Mouse (Mus musculus) CH12.LX (cell line): ENCODE measurements around the gene Pdzd2. TPM values are rescaled to one million over a fixed set of nuclear protein-coding genes. Genes with fewer than 3 reads are reported as not detected.

ENCODE experiments used
- DNase-seq: peaks from one replicate; pipeline ENCODE4 v3.0.0-alpha.2; 2013; ENCODE audit errors: extremely low read depth
- H3K27ac ChIP-seq: 2 replicates; pipeline ENCODE4 v1.5.1; 2012; ENCODE audit warnings: low read depth, mild to moderate bottlenecking, control low read depth, moderate library complexity; ENCODE audit not compliant: insufficient read depth
- H3K27me3 ChIP-seq: replicated peaks from 2 replicates; pipeline ENCODE3; 2012; ENCODE audit warnings: inconsistent platforms
- H3K36me3 ChIP-seq, 2 experiments: replicated peaks in 1 of 2; 2 replicates each; pipeline versions ENCODE3 to v1.6.1; 2012; ENCODE audit warnings: inconsistent platforms in 1 of 2, low read length in 1 of 2, mild to moderate bottlenecking in 1 of 2, mixed read lengths in 1 of 2, moderate library complexity in 1 of 2; ENCODE audit not compliant: control insufficient read depth in 1 of 2, insufficient read depth in 1 of 2
- H3K4me1 ChIP-seq, 2 experiments: 2 replicates each; pipeline ENCODE4 v1.6.1; 2012; ENCODE audit warnings: inconsistent platforms in 1 of 2, moderate library complexity in 1 of 2; ENCODE audit not compliant: insufficient read depth in 2 of 2, control insufficient read depth in 1 of 2
- H3K4me2 ChIP-seq: 2 replicates; pipeline ENCODE4 v1.6.1; 2012; ENCODE audit warnings: low read depth, mild to moderate bottlenecking, control low read depth; ENCODE audit not compliant: poor library complexity, insufficient read depth, severe bottlenecking
- H3K4me3 ChIP-seq, 3 experiments: fragments of 150-350 bp in 1 of 3; sonication (generic) in 1 of 3; replicated peaks in 1 of 3; 2 replicates each; pipeline versions ENCODE3 to v1.5.1; 2011 to 2012; ENCODE audit warnings: low read depth in 2 of 3, low read length in 2 of 3, mild to moderate bottlenecking in 2 of 3, moderate library complexity in 2 of 3, control low read depth in 1 of 3, improper control_type of control experiment in 1 of 3, inconsistent platforms in 1 of 3, mixed read lengths in 1 of 3; ENCODE audit not compliant: poor library complexity in 1 of 3
- H3K79me2 ChIP-seq: replicated peaks from 2 replicates; pipeline ENCODE4 v1.6.1; 2012; ENCODE audit warnings: mild to moderate bottlenecking, moderate library complexity; ENCODE audit not compliant: control insufficient read depth, poor library complexity, insufficient read depth, severe bottlenecking; ENCODE audit errors: extremely low read depth
- H3K9ac ChIP-seq: 2 replicates; pipeline ENCODE4 v1.6.1; 2012; ENCODE audit warnings: low read depth, mild to moderate bottlenecking, control low read depth, moderate library complexity; ENCODE audit not compliant: insufficient read depth
- H3K9me3 ChIP-seq: replicated peaks from 2 replicates; pipeline ENCODE3; 2012; ENCODE audit warnings: low read length, inconsistent platforms, mixed read lengths
- BHLHE40 ChIP-seq: IDR thresholded peaks from 2 replicates; pipeline ENCODE4 v1.6.1; 2011; ENCODE audit warnings: mild to moderate bottlenecking, low read depth, low read length, improper control_type of control experiment
- CHD1 ChIP-seq: IDR thresholded peaks from 2 replicates; pipeline ENCODE4 v1.6.1; 2012; ENCODE audit warnings: low read depth, low read length, improper control_type of control experiment, inconsistent platforms
- CTCF ChIP-seq, 2 experiments: IDR thresholded peaks in 1 of 2; conservative IDR thresholded peaks in 1 of 2; 2 replicates each; pipeline ENCODE4 v1.5.1; 2011 to 2012; ENCODE audit warnings: low read depth in 2 of 2, low read length in 2 of 2, improper control_type of control experiment in 1 of 2, inconsistent platforms in 1 of 2, mild to moderate bottlenecking in 1 of 2, moderate library complexity in 1 of 2
- ELF1 ChIP-seq: IDR thresholded peaks from 2 replicates; pipeline ENCODE4 v1.6.1; 2014; ENCODE audit warnings: low read depth, mild to moderate bottlenecking, inconsistent platforms, low read length, improper control_type of control experiment
- EP300 ChIP-seq: IDR thresholded peaks from 2 replicates; pipeline ENCODE4 v1.6.1; 2011; ENCODE audit warnings: low read length, improper control_type of control experiment
- ETS1 ChIP-seq: conservative IDR thresholded peaks from 2 replicates; pipeline ENCODE4 v1.6.1; 2012; ENCODE audit warnings: low read depth, mild to moderate bottlenecking, inconsistent platforms, low read length, improper control_type of control experiment, moderate library complexity
- IRF4 ChIP-seq: IDR thresholded peaks from 2 replicates; pipeline ENCODE4 v1.6.1; 2014; ENCODE audit warnings: low read depth, mild to moderate bottlenecking, inconsistent platforms, low read length, improper control_type of control experiment
- JUN ChIP-seq: IDR thresholded peaks from 2 replicates; pipeline ENCODE4 v1.6.1; 2011; ENCODE audit warnings: low read depth, mild to moderate bottlenecking, low read length, improper control_type of control experiment, moderate library complexity; ENCODE audit not compliant: insufficient read depth
- JUND ChIP-seq: conservative IDR thresholded peaks from 2 replicates; pipeline ENCODE4 v1.6.1; 2011; ENCODE audit warnings: low read depth, low read length, improper control_type of control experiment
- KAT2A ChIP-seq: IDR thresholded peaks from 2 replicates; pipeline ENCODE4 v1.6.1; 2012; ENCODE audit warnings: low read length, improper control_type of control experiment, inconsistent platforms; ENCODE audit not compliant: insufficient replicate concordance
- MAFK ChIP-seq: IDR thresholded peaks from 2 replicates; pipeline ENCODE4 v1.6.1; 2011; ENCODE audit warnings: low read length, improper control_type of control experiment; ENCODE audit not compliant: insufficient replicate concordance
- MAX ChIP-seq: IDR thresholded peaks from 2 replicates; pipeline ENCODE4 v1.6.1; 2011; ENCODE audit warnings: low read length, improper control_type of control experiment
- MEF2A ChIP-seq: IDR thresholded peaks from 2 replicates; pipeline ENCODE4 v1.6.1; 2014; ENCODE audit warnings: low read depth, mild to moderate bottlenecking, inconsistent platforms, low read length, improper control_type of control experiment, borderline replicate concordance
- MXI1 ChIP-seq: IDR thresholded peaks from 2 replicates; pipeline ENCODE4 v1.6.1; 2011; ENCODE audit warnings: mild to moderate bottlenecking, low read depth, low read length, improper control_type of control experiment
- NELFE ChIP-seq: IDR thresholded peaks from 2 replicates; pipeline ENCODE4 v1.6.1; 2011; ENCODE audit warnings: low read depth, low read length, improper control_type of control experiment
- POLR2AphosphoS2 ChIP-seq: IDR thresholded peaks from 2 replicates; pipeline ENCODE4 v1.6.1; 2011; ENCODE audit warnings: low read depth, low read length, improper control_type of control experiment
- RCOR1 ChIP-seq: conservative IDR thresholded peaks from 2 replicates; pipeline ENCODE4 v1.6.1; 2012; ENCODE audit warnings: low read depth, mild to moderate bottlenecking, inconsistent platforms, low read length, improper control_type of control experiment
- SIN3A ChIP-seq: IDR thresholded peaks from 2 replicates; pipeline ENCODE4 v1.6.1; 2012; ENCODE audit warnings: low read length, improper control_type of control experiment, inconsistent platforms
- USF1 ChIP-seq: IDR thresholded peaks from 2 replicates; pipeline ENCODE4 v1.6.1; 2014; ENCODE audit warnings: low read depth, mild to moderate bottlenecking, inconsistent platforms, low read length, improper control_type of control experiment
- USF2 ChIP-seq: conservative IDR thresholded peaks from 2 replicates; pipeline ENCODE4 v1.6.1; 2011; ENCODE audit warnings: low read depth, low read length, improper control_type of control experiment
- ZKSCAN1 ChIP-seq: IDR thresholded peaks from 2 replicates; pipeline ENCODE4 v1.6.1; 2012; ENCODE audit warnings: low read depth, inconsistent platforms, low read length, improper control_type of control experiment, borderline replicate concordance
- ZMIZ1 ChIP-seq: IDR thresholded peaks from 2 replicates; pipeline ENCODE4 v1.6.1; 2012; ENCODE audit warnings: low read depth, mild to moderate bottlenecking, inconsistent platforms, low read length, improper control_type of control experiment
- ZNF384 ChIP-seq: IDR thresholded peaks from 2 replicates; pipeline ENCODE4 v1.6.1; 2012; ENCODE audit warnings: low read depth, low read length, improper control_type of control experiment, inconsistent platforms
- dilution Hi-C: fragments of 300-500 bp; cut with MboI; formaldehyde crosslinking; loops from 2 replicates; pipeline ENCODE4 v1.14.3; 2020; ENCODE audit warnings: low sequenced_read_pairs; ENCODE audit not compliant: extremely low pct_unique_long_range_greater_than_20kb, extremely low pct_ligation_motif_present
- in situ Hi-C: fragments of 300-500 bp; cut with MboI; formaldehyde crosslinking; loops from 3 replicates; pipeline ENCODE4 v1.14.3; 2019; ENCODE audit warnings: low sequenced_read_pairs, low pct_ligation_motif_present, low pct_unique_long_range_greater_than_20kb, mixed read lengths
- polyA plus RNA-seq: library from polyadenylated mRNA; unstranded; fragments of >175 nt; gene quantifications from 2 replicates; pipeline ENCODE4 v1.2.1, GENCODE M21; 2012; ENCODE audit warnings: low read depth; ENCODE audit not compliant: insufficient read length
- total RNA-seq, 2 experiments: library from RNA; depleted of rRNA; stranded (reverse); fragments of 300-350 nt in 1 of 2; fragments of >200 nt in 1 of 2; gene quantifications; 2 replicates each; pipeline ENCODE4 v1.2.3; 2012 to 2014

Pdzd2 gene
- total and polyA plus RNA-seq, 3 experiments: 0.04 to 0.24 (median 0.17) TPM

DNA sequence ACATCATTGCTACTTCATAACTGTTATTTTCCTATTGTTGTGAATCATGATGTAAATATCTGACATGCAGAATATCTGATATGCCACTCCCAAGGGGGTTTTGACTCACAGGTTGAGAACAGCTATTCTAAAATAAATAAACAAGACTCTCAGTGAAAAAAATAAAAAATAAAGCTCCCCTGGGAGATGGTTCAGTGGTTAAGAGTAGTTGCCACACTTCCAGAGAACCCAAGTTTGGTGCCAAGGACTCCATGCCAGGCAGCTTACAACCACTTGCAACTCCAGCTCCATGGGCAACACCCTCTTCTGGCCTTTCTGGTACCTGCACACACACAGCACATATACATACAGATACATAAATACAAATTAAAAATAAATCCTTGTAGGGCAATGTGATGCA is 157.3 kb downstream of the Pdzd2 start:
- in situ Hi-C loops (loop anchor here (5.0 kb wide), 1 partner anchor 215 kb away; no protein-coding TSS in a partner anchor), dilution Hi-C loops (no loop called here)
- H3K4me3 ChIP-seq: no peak overlapping the region
- TF ChIP-seq NELFE (no peak), MAFK (no peak), ZKSCAN1 (no peak), CTCF (conservative IDR thresholded peaks at IDR 0.05 in 1 of 2, IDR thresholded peaks at IDR 0.05 in 1 of 2; ENCODE audit: low read depth in 2 of 2, low read length in 2 of 2) (no peak), USF1 (no peak), MAX (no peak), ZNF384 (no peak), ZMIZ1 (no peak), USF2 (no peak)
- H3K27ac ChIP-seq: no peak overlapping the region
- H3K36me3 ChIP-seq: no peaks in the 10 kb centered on the region
- no peaks in the 10 kb centered on the region for H3K27me3 ChIP-seq
- H3K4me1 ChIP-seq: peaks cover 6 to 20% of the 10 kb centered on the region in 2 experiments
- DNase-seq: no peak
- H3K4me2 ChIP-seq: no peak overlapping the region
- no peaks in the 10 kb centered on the region for H3K9me3 ChIP-seq
- H3K79me2 ChIP-seq: no peaks in the 10 kb centered on the region
- H3K9ac ChIP-seq: no peak overlapping the region

DNA sequence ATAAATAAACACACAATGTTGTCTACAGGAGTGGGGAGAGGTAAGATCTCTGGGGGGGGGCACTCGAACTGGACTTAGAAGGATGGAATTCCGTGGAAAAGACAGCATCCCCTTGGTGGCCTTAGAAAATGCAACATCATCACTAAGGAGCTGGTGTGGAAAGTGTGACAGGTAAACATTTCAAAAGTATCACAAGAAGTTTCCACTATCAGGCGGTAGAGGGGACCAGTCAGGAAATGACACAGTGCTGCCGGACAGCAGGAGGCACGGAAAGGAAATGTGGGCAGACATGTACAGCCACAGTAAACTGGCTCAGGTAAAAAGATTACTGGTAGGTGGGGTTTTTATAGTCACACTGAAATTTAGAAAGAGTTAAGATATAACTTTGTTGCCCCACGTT is 160.5 kb downstream of the Pdzd2 start:
- in situ Hi-C loops (loop anchor here (5.0 kb wide), 1 partner anchor 207 kb away; no protein-coding TSS in a partner anchor), dilution Hi-C loops (no loop called here)
- Histone ChIP-seq H3K9me3 (no peaks in the 10 kb centered on the region), H3K4me2 (no peak overlapping the region), H3K27ac (no peak overlapping the region), H3K4me3 (no peak overlapping the region), H3K9ac (no peak overlapping the region), H3K27me3 (no peaks in the 10 kb centered on the region), H3K79me2 (no peaks in the 10 kb centered on the region), H3K4me1 (peaks cover 8 to 15% of the 10 kb centered on the region in 2 experiments), H3K36me3 (no peaks in the 10 kb centered on the region)
- TF ChIP-seq KAT2A (no peak), EP300 (peak; percentile 74), SIN3A (peak; percentile 49; the same call in 1 of the 2 replicates), CTCF (conservative IDR thresholded peaks at IDR 0.05 in 1 of 2, IDR thresholded peaks at IDR 0.05 in 1 of 2; ENCODE audit: low read depth in 2 of 2, low read length in 2 of 2) (no peak; a peak in 1 of 4 replicates), JUN (peak; percentile 77), MEF2A (0 out of 2 replicates have a peak, but pooled peaks have one; percentile 35), RCOR1 (no peak), JUND (peak; percentile 61), ETS1 (peak; percentile 90), MAFK (peak; percentile 92), MXI1 (no peak), IRF4 (0 out of 2 replicates have a peak, but pooled peaks have one; percentile 44), CHD1 (no peak), POLR2AphosphoS2 (no peak), ELF1 (peak; percentile 21; the same call in 1 of the 2 replicates), BHLHE40 (peak; percentile 55; the same call in 1 of the 2 replicates)
- peak; percentile 74 for DNase-seq
